Mouse (Mus musculus): ENCODE results near the gene Rdh12.
"Not testable (repeated sequence)": the region's sequence is repeated elsewhere in the genome, so short reads cannot be mapped to it uniquely, and the experiment has no call there.

Rdh12 gene

DNA sequence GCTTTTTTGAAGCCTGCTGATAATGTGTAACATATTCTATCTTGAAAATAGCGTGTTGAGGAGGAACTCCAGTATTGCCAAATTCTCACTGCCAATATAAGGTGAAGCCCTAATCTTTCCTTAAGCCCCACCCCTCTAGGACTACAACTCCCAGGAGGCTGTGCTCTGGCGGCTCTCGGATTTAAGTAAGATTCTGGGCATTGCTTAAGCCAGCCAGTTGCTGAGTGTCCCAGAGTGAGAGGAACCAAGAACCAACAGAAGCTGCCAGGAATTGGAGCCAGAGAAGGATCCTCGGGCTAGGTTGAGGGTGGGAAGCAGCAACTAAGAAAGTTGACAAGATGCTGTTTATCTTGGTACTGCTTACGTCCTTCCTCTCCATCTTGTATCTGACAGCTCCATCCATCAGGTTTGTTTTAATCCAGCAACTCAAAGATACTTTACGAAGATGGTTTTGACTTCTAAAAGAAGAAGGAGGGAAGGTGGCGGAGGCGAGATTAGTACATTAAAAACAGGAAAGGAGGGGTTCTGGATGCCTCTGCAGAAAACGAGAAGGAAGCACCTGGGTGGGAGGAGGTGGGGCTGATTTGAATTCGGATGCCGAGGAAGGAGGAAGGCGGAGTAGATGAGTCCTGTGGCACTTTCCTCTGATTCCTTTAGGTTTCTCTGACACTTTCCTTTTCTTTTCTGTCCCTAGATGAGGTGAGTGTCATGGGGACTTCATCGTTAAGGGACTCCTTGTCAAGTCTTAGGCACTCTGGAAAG, at the start of gene Rdh12:
Gene Rdh12 (plus strand): TSS at position 212 of the 762 bp plus-strand sequence.
- DNase-seq, result peak; percentile 55

DNA sequence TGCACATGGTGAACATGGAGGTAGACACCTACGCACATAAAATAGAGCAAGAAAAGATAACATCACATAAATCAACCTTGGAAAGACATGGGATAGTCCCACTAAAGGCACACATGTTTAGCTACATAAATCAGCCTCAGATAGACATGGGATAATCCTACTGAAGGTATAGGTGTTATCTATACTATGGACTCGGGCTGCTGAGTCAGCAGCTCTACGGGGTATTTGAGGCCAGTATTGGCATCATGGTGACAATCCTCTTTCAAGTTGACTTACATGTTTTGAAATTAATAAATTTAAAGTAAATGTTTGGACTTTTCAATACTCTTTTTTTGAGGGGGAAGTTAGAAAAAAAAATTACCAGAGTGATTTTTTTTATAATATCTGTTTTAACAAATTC, 45.8 kb upstream of the Rdh12 start:
- DNase-seq, result no peak

DNA sequence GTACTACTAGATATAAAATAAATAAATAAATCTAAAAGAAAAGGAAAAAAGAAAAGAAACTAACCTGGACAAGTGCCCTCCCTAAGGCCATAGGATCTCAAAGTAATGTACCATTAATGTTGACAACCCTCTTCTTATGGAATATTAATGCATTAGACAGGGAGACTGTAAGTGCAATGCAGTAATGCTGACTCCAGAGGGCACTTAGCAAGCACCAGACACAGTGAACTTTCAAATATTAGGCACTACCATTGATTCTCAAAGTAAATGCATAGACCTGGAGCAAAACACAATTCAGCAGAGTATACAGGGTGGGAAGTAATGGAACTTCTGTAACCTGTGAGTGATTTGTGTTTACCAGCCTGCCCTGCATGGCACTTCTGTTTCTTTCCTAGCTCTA, 39.5 kb upstream of the Rdh12 start:
- DNase-seq, result no peak

DNA sequence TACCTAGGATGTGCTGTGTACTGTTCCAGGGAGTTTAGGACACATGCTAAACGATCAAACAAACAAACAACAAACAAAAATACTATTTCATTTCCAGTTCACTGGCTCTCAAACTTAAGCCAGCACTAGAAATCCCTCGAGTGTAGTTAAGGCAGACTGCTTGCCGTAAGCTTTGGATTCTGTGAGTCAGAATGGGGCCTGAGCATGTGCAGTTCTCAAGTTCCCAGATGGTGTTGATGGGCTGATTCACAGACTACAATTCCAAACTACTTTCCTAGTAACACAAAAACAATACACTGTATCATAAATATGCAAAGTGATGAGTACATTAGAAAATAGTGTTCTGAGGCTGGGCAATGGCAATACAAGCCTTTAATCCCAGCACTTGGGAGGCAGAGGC, 38.3 kb upstream of the Rdh12 start:
- DNase-seq, result no peak

DNA sequence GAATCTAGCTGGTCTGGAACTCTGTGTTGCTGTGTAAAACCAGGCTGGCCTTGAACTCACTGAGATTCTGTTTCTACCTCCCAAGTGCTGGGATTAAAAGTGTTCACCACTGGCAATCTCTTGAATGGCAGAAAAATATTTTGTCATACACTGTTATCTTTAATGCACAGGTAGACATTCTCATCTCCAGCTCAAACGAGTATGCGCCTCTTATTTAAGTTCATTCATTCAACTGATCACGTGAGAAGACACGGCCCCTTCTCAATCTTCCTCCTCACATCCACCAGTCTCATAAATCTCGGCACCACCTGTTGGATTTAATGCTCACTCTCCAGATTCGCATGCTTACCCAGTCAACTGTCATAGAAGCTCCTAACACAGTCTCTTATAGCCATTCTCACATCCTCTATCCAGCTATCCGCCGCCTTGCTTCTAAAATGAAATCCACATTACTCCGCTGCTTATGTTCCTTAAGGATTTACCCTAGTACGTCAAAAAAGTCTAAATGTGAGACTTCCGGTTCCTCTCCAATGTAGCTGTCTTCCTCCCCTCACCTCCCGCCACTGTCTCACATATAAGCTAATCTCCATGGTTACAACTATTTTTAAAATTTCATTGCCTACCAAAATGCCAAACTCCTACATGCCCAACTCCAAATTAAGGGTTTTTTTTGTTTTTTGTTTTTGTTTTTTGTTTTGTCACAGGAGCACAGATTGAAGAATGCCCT, 37.3 kb upstream of the Rdh12 start:
- DNase-seq, result peak; percentile 30

DNA sequence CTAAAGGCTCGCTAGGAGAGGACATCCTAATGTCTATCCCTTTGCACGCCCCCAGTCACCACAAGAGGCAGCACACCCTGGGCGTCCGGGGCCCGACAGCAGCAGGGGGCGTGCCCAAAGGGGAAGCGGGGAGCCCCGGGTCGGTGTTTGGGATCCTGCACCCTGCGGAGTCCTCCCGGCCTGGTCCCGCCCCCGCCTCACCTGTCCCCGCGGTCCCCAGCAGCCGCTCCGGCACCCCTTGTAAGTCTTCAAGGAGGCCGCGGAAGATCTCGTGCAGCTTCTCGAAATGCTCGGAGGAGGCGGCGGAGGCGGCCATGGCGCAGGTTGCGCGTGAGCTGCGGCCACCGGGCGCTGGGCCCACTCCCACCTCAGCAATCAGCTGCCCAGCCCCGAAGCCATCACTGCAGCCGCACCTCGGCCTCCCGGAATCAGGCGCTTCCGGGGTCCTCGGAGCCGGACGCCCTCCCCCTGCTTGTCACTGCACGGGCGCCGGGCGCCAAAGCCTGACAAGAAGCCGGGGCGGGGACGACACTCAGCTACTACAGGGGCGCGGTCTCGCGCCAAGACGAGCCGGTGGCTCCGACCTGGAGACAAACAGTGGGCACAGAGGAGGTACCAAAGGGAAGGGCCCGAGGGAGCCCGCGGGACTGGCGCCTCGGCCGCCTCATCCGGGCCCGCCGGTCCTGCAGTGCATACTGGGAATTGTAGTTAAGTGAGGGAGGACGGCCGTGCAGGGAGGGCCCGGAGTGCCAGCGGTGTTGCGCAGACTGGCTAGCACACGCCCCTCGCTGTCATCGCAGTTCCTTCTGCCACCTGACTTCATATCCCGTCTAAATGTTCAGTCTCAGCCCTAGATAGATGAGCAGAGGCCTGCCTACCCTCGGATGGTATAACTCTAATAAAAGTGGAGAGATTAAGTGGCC, 36.4 kb upstream of the Rdh12 start, which contains the start of gene Vti1b:
Gene Vti1b (minus strand): TSS at position 649 of the 923 bp plus-strand sequence.
- DNase-seq, result peak; percentile 92

DNA sequence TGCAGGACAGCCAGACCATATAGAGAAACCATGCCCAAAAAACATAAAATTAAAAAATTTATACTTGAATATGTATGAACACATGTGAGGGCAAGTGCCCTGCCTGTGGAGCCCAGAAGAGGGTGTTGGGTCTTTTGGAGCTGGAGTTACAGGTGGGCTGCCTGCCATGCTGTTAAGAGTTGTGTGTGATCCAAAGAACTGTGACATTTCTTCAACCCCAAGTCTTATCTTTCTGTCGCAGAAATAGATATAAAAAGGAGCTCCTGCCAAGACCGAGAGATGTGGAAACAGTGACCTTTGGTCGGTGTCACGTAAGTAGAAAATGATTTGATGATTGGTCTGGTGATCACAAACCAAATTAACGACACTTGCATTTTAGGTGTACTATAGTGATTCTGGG, 35.0 kb upstream of the Rdh12 start:
- peak; percentile 37 for DNase-seq

DNA sequence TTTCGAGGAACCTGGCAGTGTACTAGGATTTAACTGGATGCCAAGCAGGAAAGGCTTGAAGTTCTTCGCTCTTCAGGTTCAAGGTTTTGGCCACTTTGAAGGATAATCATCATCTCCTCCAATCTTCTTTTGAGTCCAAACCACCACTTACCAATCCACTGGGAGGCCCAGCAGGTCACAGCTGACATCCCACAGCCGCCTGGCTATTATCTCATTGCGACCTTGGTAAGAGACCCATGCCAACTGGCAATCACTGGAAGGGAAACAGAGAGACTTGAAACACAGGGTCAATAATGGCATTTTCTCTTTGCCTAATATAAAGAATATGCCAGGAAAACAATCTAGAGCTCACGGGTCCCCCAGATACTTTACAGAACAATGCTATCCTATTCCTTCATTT, 32.7 kb upstream of the Rdh12 start:
- no peak for DNase-seq

DNA sequence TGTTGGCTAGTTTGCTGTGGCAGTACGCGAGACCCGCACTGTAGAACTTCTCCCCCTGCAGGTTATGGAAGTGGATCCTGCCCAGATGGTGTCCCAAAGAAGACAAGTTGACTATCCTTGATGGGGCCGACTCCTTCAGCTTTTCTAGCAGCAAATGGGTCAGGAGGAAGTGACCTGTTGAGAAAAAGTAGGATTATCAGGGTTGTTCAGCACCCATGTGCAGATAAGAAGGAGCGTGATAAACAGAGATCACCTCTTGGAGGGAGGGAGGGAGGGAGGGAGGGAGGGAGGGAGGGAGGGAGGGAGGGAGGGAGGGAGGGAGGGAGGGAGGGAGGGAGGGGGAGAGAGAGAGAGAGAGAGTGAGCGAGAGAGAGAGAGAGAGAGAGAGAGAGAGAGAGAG, 23.6 kb upstream of the Rdh12 start:
- not testable (repeated sequence) for DNase-seq

DNA sequence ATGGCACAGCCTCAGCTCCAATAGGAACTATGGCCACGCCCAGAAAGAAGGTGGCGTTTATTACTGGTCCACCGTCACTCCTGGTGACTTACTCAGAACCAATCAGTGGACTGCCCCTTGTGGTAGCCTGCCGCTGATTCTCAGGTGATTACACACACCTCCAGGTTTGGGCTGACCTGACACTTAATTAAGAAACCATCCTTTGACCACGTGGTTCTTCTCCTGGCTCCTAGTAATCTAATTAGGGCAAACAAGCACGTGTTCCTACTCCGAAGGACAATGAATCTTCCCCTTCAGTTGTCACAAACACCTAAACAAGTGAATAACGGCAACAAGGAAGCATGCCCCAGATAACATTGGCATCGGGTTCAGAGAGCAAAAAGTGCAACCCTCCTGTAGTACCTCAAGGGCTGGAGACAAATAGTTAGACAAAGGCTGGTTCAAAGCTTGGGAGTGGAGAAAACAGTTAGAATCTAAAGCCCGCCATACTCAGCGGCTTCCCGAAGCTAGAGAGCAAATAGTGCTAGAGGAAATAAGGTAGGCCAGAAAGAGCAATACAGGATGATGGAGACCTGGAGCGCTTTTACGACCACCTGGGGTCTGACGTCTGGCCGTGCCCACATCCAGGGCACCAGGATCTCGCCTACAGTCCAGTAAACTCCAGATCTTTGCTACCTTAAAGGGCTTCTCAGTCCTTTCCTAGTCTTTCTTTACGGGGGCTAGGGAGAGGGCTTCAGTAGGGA, 17.6 kb upstream of the Rdh12 start:
- DNase-seq, result peak; percentile 79

DNA sequence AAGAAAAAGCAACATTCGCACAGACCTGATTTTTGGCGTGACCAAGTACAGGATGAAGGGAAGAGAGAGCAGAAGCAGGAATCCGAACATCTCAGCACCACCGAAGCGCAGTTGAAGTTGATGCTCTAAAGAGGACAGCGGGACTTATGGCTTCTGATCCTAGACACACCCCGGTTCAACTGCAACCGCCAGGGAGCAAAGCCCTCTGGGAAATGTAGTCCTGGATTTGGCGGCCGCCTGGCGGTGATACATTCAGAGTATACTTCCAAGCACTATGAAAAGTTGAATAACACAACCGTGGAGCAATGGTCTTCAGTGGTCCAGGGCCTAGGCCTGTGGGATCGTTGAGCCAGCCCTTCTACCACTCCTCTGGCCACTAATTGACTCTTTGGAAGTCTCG, 17.0 kb upstream of the Rdh12 start:
- DNase-seq, result peak; percentile 69

DNA sequence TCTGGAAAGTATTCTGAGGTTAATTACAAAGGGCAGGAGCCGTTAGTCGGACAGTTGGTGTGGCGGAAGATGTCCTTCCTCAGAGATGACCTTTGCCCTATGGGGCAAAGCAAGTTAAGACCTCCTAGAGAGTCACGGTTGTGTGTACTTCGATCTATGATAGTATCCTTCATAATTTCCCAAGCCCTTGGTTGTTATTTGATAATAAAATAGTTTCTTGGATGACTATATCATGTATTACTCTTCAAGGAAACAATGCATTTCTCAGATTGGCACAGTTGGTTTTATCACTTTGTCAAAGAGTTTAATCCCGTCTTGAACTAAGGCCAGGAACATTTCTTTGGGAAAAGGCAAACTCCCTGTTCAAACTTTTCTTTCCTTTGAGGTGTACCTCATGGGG, 16.5 kb upstream of the Rdh12 start, which contains the start of gene Rdh11:
Gene Rdh11 (minus strand): TSS at position 101 of the 400 bp plus-strand sequence.
- no peak for DNase-seq

DNA sequence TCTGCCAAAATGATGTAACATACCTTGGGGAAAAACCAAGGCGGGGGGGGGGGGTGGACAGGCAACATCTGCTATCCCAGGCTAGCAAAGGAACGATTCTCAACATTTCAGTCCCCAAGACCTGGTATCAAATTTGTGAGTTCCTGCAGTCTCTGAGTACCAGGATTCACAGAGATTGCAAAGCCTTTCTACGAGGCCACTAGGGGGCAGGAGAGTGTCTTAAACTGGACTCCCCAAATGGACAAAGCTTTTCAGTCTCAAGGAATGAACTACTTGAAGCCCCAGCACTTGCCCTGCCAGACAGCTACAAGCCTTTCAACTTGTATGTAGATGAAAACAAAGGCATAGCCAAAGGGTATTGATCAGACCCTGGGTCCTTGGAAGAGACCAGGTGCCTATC, 15.3 kb upstream of the Rdh12 start:
- DNase-seq, result peak; percentile 52

DNA sequence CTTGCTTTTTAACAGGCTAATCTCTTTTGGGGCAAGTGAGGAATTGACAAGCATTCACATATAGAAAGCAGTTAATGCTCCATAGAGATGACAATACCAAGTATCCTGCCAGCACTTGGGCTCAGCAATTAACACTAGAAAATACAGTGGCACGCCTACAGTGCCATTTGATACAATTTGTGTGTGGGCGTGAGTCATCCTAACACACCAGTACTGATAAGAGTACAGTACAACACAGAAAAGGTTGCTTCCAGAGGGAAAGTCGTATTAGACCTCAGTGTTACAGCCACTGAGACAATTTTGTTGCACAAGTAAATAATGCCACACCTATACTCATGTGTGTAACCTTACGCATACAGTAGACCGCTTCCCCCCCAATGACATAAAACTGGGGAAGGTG, 11.6 kb upstream of the Rdh12 start:
- DNase-seq, result no peak

DNA sequence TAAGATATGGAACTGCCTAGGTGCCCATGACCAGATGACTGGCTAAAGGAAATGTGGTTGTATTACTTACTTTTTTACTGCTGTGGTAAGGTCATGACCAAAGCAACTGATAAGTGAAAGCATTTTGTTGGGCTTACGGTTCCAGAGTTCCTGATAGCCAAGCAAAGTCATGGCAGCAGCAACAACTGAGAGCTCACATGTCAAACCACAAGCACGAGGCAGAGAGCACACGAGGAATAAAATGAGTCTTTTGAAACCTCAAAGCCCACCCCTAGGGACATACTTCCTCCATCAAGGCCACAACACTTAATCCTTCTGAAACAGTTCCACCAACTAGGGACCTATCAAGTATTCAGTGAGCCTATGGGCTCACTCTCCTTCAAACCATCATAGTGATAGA, 6.8 kb upstream of the Rdh12 start:
- no peak for DNase-seq

DNA sequence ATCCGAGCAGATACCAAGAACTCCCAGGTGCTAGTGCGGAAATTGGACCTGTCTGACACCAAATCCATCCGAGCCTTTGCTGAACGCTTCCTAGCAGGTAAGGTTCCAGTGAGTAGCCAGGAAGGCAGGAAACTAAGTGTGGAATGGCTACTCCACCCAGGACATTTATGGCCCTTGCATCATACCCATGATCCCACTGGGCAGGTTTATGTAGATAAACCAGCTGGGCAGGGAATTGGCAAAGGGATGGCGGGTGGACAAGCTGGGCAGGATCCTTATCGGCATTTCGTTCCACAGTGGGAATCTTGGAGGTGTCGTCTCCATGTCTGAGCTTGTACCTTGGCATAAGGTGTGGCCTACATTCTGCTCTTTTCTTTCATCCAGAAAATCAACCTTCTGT, 2.7 kb downstream of the Rdh12 start:
- no peak for DNase-seq

DNA sequence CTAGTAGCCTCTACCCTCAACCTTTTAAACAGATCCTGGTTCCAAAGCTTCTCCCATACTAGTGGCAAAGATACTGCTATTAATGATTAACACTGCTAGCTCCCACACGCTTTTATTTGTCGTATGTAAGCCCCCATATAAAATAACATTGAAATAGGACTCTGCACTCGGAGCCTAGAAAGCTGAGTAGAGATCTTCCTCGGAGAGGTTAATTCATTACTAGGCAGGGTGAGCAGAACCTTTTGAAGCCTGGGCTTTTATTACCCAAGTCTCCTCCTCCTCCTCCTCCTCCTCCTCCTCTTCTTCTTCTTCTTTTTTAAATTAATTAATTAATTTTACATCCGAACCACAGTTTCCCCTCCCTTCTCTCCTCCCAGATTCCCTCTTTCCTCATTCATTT, 8.8 kb downstream of the Rdh12 start:
- DNase-seq, result no peak

DNA sequence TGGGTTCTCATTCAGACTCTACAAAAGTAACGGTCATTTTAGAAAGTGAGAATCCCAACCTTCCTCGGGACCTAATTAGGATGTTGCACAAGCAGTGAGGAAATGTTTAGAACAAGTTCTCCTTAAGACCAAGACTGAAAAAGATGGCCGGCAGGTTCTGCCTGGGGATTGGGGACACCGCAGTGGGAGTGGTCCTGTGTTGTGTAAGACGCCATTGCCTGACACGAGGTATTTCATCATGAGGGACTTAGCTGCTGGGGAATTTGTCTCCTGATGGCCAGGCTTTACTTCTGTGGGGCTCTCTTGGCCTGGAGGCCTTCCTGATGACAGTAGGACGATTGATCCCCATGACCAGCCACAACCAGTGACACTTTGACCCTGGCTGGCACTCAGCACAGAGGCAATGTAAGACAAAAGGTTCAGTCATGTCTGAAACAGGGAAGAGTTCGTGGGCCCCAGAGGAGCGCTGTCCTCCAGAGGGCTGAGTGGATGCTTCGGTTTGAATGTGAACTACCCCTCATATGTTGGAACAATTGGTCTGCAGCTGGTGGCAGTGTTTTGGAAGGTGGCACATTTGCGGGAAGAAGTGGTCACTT, 26.9 kb downstream of the Rdh12 start:
- DNase-seq, result no peak

DNA sequence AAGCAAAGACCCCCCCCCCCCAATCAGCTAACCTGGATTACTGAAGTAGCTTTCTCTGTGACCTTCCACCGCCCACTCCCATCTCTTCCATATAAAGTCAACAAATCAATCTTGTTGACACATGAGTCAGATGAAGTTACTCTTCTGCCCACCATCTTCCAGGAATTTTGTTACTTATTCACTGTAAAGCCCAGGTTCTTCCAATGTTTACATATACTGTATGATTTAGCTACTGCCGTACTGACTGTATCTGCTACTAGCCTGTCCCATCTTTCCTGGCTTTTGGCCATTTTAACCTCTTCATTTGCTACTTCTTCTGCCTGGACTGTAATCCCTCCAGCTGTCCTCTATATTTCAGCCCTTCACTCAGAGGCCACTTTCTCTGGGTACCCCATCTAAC, 33.3 kb downstream of the Rdh12 start:
- DNase-seq, result no peak

DNA sequence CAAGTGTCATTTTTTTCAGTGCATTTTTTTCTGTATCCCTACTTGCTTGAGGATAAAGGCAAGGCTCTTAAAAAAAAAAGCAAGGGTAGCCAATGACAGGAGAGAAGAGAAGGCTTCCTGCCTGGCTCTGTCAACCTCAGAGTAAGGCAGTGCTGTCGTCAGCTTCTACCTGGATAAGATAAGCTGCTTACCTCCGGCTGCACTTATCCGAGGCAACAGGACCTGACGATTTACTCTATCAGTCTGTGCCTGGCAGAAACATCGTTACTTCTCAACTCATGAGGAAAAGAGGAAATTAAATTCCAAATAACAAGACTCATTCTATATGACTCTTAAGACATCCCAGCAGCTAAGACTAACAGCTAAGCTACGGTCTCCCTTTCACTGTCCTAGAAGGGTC, 34.2 kb downstream of the Rdh12 start:
- DNase-seq, result no peak

DNA sequence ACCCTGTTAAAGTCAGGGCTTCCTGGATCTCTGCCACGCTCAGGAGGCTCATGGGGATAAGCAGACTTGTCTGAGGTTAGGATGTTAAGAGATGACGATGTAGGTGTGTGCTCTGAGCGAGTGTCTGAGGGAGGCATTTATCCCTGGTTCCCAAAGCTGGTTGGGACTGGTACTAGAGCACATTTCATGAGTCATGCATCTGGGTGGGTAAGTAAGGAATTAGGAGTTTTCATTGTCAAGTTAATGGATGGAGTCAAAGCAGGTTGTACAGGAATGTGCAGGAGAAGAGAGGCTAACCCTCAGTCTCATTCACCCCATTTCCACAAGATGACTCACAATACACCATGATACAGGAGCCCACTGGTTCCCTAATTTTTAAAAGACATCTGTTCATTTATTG, 39.4 kb downstream of the Rdh12 start:
- DNase-seq, result no peak

Measured in cerebellum, adult 9-11 months (tissue).